Mouse (Mus musculus) G1E (cell line): ENCODE results near the gene Endou.

Experiments
- CTCF ChIP-seq: IDR thresholded peaks from 2 replicates; pipeline ENCODE4 v1.5.1; 2012; ENCODE audit warnings: low read depth, low read length, inconsistent platforms, mixed read lengths
- GATA1 ChIP-seq: IDR thresholded peaks from 2 replicates; pipeline ENCODE4 v1.6.1; 2012; ENCODE audit warnings: borderline replicate concordance, low read length, inconsistent platforms, mixed read lengths
- TAL1 ChIP-seq: conservative IDR thresholded peaks from 2 replicates; pipeline ENCODE4 v1.6.1; 2012; ENCODE audit warnings: low read depth, low read length, inconsistent platforms, mixed read lengths

GRCm38 (mm10) chr15:97767280-97768186 is 36.4 kb upstream of the Endou start, which contains the start of gene Rapgef3:
- TF ChIP-seq CTCF (peak; percentile 13; the same call in 1 of the 2 replicates), TAL1 (no peak), GATA1 (no peak)
